Mouse (Mus musculus): ENCODE measurements around the gene Btbd35f2.
"Not testable (repeated sequence)": the region's sequence is repeated elsewhere in the genome, so short reads cannot be mapped to it uniquely, and the experiment has no call there.

DNA sequence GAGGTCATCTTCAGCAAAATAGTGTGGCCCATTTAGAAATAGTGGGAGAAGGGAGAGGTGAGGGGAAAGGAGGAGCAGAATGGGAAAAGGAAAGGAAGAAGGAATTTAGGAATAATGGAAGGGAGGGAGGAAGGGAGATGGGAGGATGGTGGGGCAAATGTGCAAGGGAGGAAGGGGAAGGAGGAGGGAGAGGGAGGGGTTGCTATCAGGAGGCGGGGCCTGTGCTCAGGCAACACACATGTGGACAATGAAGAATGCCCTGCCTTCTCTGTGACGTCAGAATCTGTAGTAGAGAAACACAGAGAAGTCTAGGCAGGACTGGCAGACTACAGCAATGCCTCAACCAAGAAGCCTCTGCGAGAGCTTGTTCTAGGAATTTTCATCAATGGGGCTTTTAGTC is at the start of gene Btbd35f2:
- not testable (repeated sequence) for TF ChIP-seq CTCF (IDR thresholded peaks at IDR 0.05; ENCODE audit: control insufficient read depth, insufficient read depth, insufficient read length); MYOD1 (IDR thresholded peaks at IDR 0.05; ENCODE audit: control insufficient read depth, insufficient read length, low read depth); CEBPB (IDR thresholded peaks at IDR 0.05; ENCODE audit: low read depth); MAX (IDR thresholded peaks at IDR 0.05); USF1 (IDR thresholded peaks at IDR 0.05; ENCODE audit: low read depth); MYOG (IDR thresholded peaks at IDR 0.05; ENCODE audit: control insufficient read depth, extremely low read depth, insufficient read length); FOSL1 (IDR thresholded peaks at IDR 0.05; ENCODE audit: insufficient read depth, low read length, poor library complexity, severe bottlenecking)
